Mouse (Mus musculus) testis, adult 2 months (tissue): ENCODE measurements around the gene Rps19bp1.

ENCODE experiments used
- CTCF ChIP-seq: fragments of 200-500 bp; IDR thresholded peaks from 2 replicates; pipeline ENCODE4 v1.5.1; 2012; ENCODE audit warnings: low read depth, mild to moderate bottlenecking, inconsistent platforms, low read length, moderate library complexity; ENCODE audit not compliant: control insufficient read depth, insufficient read depth, insufficient replicate concordance
- POLR2A ChIP-seq: fragments of 200-500 bp; IDR thresholded peaks from 2 replicates; pipeline ENCODE4 v1.6.1; 2012; ENCODE audit warnings: low read depth, mild to moderate bottlenecking, inconsistent platforms, low read length, moderate library complexity; ENCODE audit not compliant: control insufficient read depth

GRCm38 (mm10) chr15:80256242-80256641 is 7.9 kb downstream of the Rps19bp1 start:
- TF ChIP-seq CTCF = no peak
- no peak for TF ChIP-seq POLR2A
